Mouse (Mus musculus): ENCODE results near the gene Hmgn1.
A peak's percentile ranks its signal among the peaks of the same experiment; 100 is the strongest.
"Not testable (repeated sequence)": the region's sequence is repeated elsewhere in the genome, so short reads cannot be mapped to it uniquely, and the experiment has no call there.

The Hmgn1 gene

DNA sequence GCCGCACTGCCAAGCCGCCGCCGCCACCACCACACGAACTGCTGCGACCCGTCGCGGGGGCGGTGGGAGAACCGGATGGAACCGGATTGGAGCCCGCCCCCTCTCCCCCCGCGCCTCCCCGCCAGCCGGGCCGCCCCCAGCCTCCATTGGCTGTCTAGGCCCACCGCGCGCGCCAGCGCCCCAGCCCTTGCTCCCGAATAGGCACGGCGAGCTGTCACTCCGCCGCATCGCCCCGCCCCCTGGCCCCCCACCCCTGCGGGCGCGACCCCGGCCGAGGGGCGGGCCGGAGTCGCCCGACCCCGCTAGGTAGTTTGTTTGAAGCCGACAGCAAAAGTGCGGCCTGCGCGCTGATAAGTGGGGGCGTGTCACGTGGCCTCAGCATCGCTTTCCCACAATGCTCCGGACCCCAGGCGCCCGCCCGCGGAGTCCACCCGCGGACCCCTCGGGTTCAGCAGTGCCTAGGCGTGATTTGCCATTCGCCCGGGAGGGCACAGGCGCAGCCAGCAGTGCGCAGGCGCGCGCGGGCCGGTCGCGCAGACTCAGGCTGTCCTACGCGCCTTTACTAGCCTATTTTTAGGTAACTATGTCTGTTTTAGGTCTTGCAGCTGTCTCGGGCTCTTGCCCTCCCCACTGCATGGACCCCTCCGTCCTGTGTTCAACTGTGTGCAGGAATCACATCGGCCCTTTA is at the start of gene Hmgn1:
Hmgn1 (minus strand) TSS at position 73 of the 688 bp plus-strand sequence.
- DNase-seq = peak; percentile 100

GRCm38 (mm10) chr16:96175399-96175798 is 47.9 kb upstream of the Hmgn1 start:
- no peak for DNase-seq

- DNase-seq = no peak
Measured at GRCm38 (mm10) chr16:96173648-96174047, 46.1 kb upstream of the Hmgn1 start.

DNA sequence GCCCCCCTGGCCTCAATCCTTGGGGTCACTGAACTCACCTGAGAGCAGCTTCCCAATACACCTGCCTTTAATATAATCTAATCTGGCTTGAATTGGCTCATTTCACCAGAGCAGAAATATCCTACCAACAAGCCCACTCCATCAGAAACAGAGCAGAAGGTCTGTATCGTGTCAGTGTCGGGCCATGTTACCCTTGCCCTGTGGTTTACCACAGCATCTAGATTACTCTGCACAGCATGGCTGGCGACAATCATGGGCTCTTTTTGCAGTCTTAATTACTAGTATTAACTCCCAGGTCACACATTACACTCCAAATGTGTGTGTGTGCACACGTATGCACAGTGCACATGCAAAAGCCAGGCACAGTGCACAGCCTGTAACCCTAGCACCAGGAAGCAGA is 41.3 kb upstream of the Hmgn1 start:
- no peak for DNase-seq

- DNase-seq = no peak
Measured at GRCm38 (mm10) chr16:96165723-96166264, 38.3 kb upstream of the Hmgn1 start.

DNA sequence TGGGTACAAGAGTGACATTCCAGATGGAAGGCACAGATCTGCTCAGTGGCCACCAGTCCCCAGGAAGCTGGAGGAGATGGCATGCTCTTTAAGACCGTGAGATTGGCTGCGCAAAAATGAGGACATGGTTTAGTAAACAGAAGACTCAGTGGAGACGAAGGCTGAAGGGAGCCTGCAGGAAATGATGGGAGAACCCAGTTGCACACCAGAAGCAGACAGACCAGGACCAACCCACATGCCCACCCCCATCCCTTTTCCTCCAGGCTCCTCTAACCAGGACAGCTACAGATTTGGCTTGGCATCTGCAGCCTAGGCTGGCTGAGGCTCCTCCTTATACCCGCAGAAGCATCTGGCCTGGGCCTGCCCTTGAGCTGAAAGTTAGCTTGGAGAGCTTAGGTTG is 33.8 kb upstream of the Hmgn1 start:
- DNase-seq = no peak

DNA sequence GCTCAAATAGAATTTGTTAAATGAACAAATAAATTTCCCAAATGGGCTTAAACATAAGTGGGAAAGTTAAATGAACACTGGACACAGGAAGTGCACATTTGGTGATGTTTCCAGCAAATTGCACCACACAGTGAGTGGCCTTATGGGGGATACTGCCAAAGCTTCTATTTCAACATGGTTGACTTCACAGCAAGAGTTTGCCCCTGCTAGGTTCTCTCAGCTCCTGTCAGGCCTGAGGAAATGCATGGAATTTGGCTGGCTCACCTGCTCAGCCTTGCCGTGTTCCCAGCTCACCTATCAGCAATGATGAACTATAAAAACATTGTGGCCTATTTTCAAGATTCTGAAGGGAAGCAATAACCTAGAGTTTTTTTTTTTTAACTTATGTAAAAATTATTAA is 33.4 kb upstream of the Hmgn1 start:
- no peak for DNase-seq

GRCm38 (mm10) chr16:96159794-96160346 is 32.3 kb upstream of the Hmgn1 start:
- DNase-seq = no peak

GRCm38 (mm10) chr16:96159091-96159731 is 31.7 kb upstream of the Hmgn1 start:
- peak; percentile 95 for DNase-seq

GRCm38 (mm10) chr16:96158511-96159080 is 31.1 kb upstream of the Hmgn1 start:
- DNase-seq = no peak

GRCm38 (mm10) chr16:96157171-96157570 is 29.6 kb upstream of the Hmgn1 start:
- no peak for DNase-seq

- DNase-seq = peak; percentile 89
Measured at GRCm38 (mm10) chr16:96156019-96156418, 28.5 kb upstream of the Hmgn1 start.

GRCm38 (mm10) chr16:96154476-96154875 is 26.9 kb upstream of the Hmgn1 start:
- no peak for DNase-seq

- DNase-seq = peak; percentile 96
Measured at GRCm38 (mm10) chr16:96151551-96151950, 24.0 kb upstream of the Hmgn1 start.

GRCm38 (mm10) chr16:96150995-96151394 is 23.5 kb upstream of the Hmgn1 start:
- DNase-seq = peak; percentile 93

DNA sequence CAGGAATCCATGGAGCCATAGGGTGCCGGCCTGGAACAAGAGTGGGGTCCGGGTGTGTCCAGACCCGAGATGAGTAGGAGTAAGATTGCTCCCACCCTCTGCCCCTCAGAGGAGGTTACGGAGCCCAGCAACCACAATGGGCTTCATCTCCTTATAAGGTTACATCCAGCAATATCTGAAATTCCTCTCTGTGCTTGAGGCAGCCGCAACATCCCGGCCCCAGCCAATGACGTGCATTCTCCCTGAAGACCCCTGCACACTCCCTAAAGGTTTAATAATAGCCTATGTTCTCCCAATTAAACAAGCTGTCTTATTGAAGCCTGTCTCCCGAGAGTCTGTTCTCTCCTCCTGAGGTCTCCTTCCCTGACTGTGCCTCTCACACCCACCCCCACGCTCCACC is 21.8 kb upstream of the Hmgn1 start:
- no peak for DNase-seq

- peak; percentile 82 for DNase-seq
Measured at GRCm38 (mm10) chr16:96148834-96149233, 21.3 kb upstream of the Hmgn1 start.

- no peak for DNase-seq
Measured at GRCm38 (mm10) chr16:96145814-96146213, 18.3 kb upstream of the Hmgn1 start.

- peak; percentile 100 for DNase-seq
Measured at GRCm38 (mm10) chr16:96145110-96145800, 17.7 kb upstream of the Hmgn1 start, which contains the start of gene Wrb. Gene Wrb (plus strand): TSS chr16:96145407.

GRCm38 (mm10) chr16:96144748-96145109 is 17.2 kb upstream of the Hmgn1 start:
- DNase-seq = not testable (repeated sequence)

- DNase-seq = no peak
Measured at GRCm38 (mm10) chr16:96128466-96128865, 937 bp upstream of the Hmgn1 start.

DNA sequence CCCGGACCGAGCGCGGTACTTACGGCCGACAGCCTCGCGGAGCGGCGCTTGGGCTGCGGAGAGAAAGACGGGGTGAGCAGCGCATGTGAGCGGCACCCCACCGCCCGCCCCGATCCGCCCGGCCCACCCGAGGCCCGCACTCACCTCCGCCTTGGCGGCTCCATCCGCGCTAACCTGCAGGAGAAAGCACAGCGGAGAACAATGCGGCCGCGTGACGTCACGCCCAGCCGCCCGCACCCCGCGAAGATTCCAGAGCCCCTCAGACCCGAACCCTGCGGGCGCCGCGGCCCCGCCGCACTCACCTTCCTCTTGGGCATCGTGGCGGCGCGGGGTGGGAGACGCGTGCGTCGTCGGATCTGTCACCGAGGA is 257 bp downstream of the Hmgn1 start:
- no peak for DNase-seq

DNA sequence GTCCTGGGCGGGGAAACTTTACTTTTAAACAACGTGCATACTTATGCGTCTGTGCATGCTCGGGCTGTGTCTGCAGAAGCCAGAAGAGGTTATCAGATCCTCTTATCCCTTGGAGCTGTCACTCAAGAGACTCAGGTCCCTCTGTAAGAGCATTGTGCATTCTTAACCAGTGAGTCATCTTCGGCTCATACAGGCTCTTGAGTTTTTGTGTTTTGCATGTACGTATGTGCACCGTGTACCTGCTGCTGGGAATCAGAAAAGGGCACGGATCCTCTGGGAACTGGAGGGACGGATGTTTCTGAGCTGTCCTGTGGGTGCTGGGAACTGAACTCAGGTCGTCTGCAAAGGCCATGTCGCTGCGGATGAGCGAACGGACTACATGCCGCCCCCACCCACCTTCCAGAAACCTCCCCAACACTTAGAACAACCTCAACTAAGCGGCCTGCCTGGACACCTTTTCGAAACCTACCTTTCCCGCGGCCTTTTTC is 801 bp downstream of the Hmgn1 start:
- peak; percentile 86 for DNase-seq

All from heart, adult 11 months (tissue).